Mouse (Mus musculus): ENCODE measurements around the gene Larp6. TPM values are rescaled to one million over a fixed set of nuclear protein-coding genes. Genes with fewer than 3 reads are reported as not detected.

The Larp6 gene
- total RNA-seq (2021): 1 to 10 TPM; 1.1 to 1.3 TPM
- long read RNA-seq, experiment 1, partial matches to known transcripts: 0 of 1 reads
- long read RNA-seq, experiment 1, other reads (novel, unspliced or antisense): 1 of 1 reads
- long read RNA-seq, experiment 2, partial matches to known transcripts: 0 of 2 reads
- long read RNA-seq, experiment 2, other reads (novel, unspliced or antisense): 2 of 2 reads

- DNase-seq: peak; percentile 42 to 55
- intact Hi-C loops (cut with DNase I): no loop called here
Observed at GRCm38 (mm10) chr9:60712771-60713541, at the start of gene Larp6. Larp6 (plus strand) TSS chr9:60712989.

DNA sequence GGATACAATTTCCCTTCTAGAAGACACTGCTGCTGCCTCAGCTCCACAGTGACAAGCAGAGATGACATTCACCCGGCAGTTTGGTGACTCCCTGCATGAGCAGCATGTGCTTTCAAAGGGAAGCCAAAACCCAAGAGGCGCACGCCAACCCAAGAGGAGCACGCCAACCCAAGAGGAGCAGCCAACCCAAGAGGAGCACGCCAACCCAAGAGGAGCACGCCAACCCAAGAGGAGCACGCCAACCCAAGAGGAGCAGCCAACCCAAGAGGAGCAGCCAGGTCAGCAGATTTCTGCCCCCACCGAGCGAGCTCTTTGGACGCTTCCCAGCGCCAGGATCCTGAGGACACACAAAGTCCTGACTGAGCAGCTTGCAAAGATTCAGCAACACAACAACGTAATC is 48.4 kb upstream of the Larp6 start:
- DNase-seq: peak; percentile 53 to 70
- intact Hi-C loops (cut with DNase I): no loop called here

- intact Hi-C loops (cut with DNase I): no loop called here
- DNase-seq: no peak
Observed at GRCm38 (mm10) chr9:60664866-60665265, 47.9 kb upstream of the Larp6 start.

GRCm38 (mm10) chr9:60665535-60665934 is 47.3 kb upstream of the Larp6 start:
- DNase-seq: no peak
- intact Hi-C loops (cut with DNase I): no loop called here

DNA sequence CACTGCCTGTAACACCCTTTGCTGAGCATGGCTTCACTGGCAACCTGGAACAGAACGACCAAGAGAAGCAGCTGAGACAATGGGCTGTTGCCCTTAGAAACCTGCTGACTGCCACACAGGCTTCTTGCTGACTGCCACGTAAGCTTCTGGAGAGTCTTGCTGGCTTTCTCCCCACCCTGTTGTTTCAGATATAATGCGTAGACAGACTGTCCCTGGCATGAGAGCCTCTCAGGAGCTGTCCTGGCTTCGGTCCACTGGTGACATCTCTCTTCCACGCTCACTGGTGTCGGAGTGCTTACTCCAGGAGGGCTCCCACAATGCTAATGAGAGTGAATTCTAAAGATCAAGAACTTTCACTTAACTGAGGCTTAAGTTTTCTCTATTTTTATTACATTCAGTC is 43.9 kb upstream of the Larp6 start:
- intact Hi-C loops (cut with DNase I): no loop called here
- DNase-seq: no peak

GRCm38 (mm10) chr9:60672568-60672967 is 40.2 kb upstream of the Larp6 start:
- intact Hi-C loops (cut with DNase I): no loop called here
- no peak for DNase-seq

GRCm38 (mm10) chr9:60674780-60675179 is 38.0 kb upstream of the Larp6 start:
- DNase-seq: no peak
- intact Hi-C loops (cut with DNase I): no loop called here

- DNase-seq: no peak
- intact Hi-C loops (cut with DNase I): no loop called here
Observed at GRCm38 (mm10) chr9:60676429-60676828, 36.4 kb upstream of the Larp6 start.

- intact Hi-C loops (cut with DNase I): no loop called here
- DNase-seq: no peak
Observed at GRCm38 (mm10) chr9:60678913-60679312, 33.9 kb upstream of the Larp6 start.

GRCm38 (mm10) chr9:60681005-60681404 is 31.8 kb upstream of the Larp6 start:
- DNase-seq: no peak
- intact Hi-C loops (cut with DNase I): loop anchor here (10.0 kb wide), 1 partner anchor 436 kb away; no protein-coding TSS in a partner anchor

DNA sequence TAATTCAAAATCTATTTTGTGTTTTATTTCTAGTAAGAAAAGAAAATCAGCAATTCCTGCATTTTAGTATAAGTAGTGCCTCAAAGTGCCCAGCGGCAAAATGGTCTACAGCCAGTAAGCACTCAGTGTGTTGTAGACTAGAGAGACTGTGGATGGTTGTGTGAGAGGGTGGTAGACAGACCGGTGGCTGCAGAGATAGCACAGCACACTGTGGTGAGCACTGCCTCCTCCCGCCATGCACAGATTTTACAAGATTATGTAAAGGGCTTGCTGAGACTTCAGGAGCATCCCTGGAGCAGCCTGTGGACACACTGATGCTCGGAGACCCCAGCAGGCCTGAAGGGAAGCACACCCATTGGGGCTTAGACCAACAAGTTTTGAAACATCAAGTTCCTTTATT is 30.0 kb upstream of the Larp6 start:
- intact Hi-C loops (cut with DNase I): loop anchor here (10.0 kb wide), 1 partner anchor 438 kb away; no protein-coding TSS in a partner anchor
- DNase-seq: no peak

DNA sequence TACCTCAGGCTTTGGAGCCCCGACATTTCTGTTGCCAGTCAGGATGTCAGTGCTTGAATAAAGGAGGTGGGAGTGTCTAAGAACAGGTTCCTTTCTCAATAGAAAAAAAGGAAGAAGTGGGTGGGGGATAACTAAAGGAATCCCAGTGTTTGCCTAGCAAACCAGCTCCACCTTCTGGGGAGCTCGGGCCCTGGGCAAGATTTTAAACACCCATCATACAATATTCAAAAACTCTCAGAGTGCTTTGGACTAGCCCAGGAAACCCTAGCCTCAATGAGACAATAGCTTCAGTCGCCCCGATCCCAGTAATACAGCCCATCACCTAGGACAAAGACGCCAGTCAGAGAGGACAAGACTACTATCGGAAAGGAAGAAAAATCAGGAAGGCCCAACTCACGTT is 25.4 kb upstream of the Larp6 start:
- no peak for DNase-seq
- intact Hi-C loops (cut with DNase I): loop anchor here (10.0 kb wide), 1 partner anchor 443 kb away; no protein-coding TSS in a partner anchor

- peak; percentile 85 to 86 for DNase-seq
- intact Hi-C loops (cut with DNase I): loop anchor here (10.0 kb wide), 1 partner anchor 443 kb away; no protein-coding TSS in a partner anchor
Observed at GRCm38 (mm10) chr9:60687891-60688324, 24.9 kb upstream of the Larp6 start, which contains the start of gene Lrrc49. Lrrc49 (minus strand) TSS chr9:60688158.

DNA sequence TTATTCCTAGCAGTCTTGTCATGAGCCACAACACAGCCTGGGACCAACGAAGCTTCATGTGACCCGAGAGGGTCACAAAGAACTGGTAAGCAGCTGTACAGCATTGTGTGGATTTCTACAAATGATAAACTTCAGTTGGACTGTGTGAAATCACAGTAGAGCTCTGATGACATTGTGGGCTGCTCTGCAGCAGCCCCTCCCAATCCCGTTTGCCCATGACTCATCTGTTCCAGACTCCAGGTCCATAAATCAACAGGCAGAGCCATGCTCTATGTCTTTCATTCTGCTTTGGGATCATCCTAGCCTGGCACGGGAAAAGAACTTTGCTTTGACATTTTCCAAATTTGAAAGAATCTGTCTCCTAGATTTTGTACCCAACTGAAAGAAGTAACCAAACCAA is 20.2 kb upstream of the Larp6 start:
- intact Hi-C loops (cut with DNase I): no loop called here
- no peak for DNase-seq

DNA sequence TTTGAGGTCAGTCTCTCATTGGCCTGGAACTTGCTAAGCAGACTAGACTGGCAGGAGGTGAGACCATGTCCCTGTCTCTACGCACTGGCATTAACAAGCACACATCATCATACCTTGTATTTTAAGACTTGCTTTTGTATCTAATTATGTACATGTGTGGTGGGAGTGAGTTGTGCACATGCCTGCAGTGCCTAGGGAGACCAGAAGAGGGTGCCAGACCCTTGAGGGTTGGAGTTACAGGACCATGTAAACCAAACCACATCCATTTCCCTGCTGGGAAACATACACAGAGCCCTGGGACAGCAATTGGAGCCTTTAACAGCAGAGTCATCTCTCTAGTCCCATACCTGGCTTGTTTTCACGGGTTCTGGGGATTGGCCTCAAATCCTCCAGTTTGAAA is 18.8 kb upstream of the Larp6 start:
- intact Hi-C loops (cut with DNase I): no loop called here
- no peak for DNase-seq

DNA sequence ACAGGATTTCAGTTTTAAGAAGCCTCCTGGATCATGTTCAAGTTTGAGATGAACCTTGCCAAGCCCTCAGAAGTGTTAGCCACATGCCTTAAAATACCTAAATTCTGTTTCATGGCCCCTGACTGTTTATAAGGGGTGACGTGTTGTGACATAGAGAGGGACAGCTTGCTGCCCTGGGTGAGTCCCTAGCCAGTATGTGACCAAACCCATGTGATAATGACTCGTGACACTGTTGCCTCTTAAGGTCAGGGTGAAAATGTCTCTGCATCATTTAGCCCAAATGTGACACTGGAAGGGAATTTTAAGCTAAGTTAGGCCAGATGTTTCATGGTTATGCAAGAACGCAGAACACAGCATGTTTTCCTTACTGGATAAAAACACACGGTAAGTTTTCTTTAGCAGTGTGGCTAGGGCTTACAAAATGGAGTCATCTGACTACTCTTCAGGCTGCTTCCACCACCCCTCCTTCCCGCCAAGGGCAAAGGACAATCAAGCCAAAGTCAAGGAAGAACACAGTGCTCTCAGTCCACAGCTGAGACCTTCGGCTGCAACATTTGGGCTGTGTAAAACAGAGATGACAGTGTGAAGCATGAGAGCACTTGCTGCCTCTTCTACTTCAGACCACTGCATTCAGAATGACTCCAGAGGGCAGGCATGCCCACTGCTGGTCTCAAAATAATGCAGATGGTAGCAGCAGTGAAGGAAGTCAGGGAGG is 16.4 kb upstream of the Larp6 start:
- DNase-seq: peak in 1 of 2 experiments; percentile 27
- intact Hi-C loops (cut with DNase I): no loop called here

DNA sequence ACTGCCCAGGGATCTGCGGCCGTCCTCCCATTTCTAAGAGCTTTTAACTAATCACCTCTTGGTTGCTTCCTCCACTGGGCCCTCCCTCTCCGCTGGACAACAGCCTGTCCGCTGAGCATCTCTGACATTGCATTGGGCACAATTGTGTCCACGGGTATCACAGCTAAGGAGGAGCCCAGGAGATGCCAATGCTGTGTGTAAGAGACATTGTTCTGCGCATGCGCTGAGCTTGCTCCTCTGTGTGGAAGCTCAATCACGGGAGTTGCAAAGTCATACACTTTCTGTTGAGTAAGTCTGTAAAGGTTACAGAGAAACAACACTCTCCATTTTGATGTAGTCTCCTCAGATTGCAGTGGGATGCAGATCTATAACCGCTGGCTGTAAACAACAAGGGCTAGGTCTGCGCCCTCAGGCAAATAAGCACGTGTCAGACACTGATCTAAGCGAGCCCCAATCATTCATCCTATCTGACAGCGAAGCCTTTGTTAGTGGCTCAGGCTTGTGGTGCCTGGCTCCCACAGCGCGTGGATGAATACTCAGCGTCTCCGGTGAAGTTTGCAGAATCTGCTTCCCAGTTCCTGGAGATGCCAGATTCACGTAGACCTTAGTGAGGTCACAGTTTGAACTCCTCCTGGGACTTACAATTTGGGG is 13.1 kb upstream of the Larp6 start:
- intact Hi-C loops (cut with DNase I): no loop called here
- DNase-seq: no peak

- DNase-seq: no peak
- intact Hi-C loops (cut with DNase I): no loop called here
Observed at GRCm38 (mm10) chr9:60707594-60707993, 5.2 kb upstream of the Larp6 start.

DNA sequence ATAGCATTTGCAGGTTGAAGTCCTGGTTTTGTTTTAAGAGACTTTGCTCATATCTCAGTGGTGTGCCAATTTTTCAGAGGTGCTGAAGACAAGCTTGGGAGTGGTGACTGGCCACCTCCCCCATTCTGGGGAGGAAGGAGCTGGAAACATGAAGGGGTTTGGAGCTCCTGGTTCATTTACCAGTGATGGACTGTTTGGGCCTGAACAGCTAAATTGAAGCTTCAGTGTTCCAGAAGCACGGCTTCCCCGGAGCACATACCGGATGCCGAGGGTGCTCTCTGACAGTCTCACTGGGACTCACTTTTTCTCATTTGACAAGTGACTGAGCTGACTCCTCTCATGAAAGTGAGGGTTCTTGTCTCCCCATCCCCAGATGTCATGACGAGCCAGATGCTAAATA is 4.2 kb upstream of the Larp6 start:
- no peak for DNase-seq
- intact Hi-C loops (cut with DNase I): no loop called here

DNA sequence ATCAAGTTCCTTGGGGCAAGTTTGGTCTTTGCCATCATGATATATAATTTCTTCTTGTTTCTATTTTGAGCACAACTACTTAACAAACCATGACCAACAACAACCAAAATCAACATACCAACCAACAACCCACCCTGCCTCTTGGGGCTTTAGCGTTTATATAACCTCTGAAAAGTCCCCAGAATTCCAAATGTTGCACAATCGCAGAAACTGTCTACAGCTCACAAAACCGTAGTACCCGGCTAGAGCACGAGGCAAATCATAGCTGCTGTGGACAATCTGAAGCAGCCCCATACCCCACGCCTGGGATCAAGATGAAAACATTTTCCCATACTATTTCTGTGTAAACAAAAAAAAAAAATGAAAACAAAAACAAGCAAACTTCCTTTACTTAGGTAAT is 3.1 kb upstream of the Larp6 start:
- no peak for DNase-seq
- intact Hi-C loops (cut with DNase I): no loop called here

DNA sequence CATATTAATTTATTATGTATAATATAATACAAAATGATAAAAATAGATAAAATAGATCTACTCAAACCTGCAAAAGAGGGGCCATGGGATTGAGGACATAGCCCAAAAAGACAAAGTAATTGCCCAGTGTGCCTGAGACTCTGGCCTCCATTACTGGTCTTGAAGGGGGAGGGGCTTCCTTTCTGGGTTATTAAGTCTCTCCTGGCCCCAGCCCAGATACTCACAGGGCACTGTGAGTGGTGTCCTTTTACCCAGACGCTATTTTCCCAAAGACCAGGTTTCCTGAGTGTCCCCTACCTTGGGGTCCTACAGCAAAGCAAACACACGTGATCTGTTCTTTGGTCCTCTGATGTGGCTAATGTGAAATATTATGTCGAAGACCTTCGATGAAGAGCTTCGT is 778 bp upstream of the Larp6 start:
- DNase-seq: no peak
- intact Hi-C loops (cut with DNase I): no loop called here

Measured in gastrocnemius, postnatal 36 days (tissue).